Mouse (Mus musculus) thymus, postnatal 0 days (tissue): ENCODE measurements at regions not wholly inside any gene's neighbourhood (a gene's known extent, or its start where the extent isn't known, plus 50 kb on each side); places are given as distances from the start of the nearest gene placed in this dataset.

Experiments used
- DNase-seq: peaks from one replicate; pipeline ENCODE4 v3.0.0-alpha.2; 2015; ENCODE audit warnings: low spot score

DNA sequence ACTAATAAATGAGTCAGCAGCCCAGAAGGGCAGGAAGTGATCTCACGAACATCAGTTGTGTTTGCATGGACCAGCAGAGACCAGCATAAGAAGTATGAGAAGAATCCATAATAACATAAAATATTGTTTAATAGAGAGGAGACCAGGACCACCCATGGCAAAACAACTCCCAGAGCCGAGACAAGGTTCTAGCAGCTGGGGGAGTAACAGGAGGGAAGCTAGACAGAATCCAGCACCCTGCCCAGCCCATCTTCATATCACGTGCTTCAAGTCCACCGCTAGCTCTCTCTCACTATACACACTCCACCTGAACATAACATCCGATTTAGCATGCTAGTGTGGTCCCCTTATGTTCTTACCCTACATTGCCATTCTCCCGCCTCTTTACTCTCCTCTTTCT, 77.1 kb upstream of the Sall1 start:
- no peak for DNase-seq

DNA sequence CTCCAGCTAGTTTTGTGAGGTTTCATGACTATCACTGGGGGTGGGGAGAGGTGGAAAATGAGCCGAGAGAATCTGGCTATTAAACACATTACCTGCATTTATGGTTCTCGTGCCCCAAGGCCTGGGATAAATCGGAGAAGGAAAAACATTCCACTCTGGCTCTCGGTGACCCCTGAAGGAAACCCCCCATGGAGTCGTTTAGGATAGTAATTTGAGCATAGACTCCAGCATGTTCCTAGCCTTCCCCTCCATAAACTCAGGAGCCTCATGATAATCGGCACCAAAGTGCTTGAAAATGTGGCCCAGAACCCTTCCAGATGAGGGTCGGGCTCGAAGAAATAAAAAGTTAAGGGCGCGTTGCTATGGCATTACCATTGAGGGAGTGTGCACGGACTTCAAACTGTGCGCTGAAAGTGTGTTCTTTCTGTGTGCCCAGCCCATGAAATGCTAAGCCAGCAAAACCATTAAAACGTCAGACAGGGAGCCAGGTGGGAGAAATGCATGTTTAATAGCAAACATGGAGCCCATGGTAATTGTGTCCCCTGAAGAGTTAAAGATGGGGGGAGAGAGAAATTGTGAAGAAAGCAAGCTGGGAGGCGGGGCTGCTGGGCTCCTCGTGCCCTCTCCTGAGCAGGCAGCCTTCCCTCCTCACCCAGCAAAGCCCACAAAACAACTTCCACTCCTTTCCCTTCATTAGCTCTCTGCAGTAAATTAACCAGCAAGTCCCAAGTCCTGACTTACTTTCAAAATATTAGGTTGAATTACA, 64.1 kb upstream of the Sall1 start:
- no peak for DNase-seq

DNA sequence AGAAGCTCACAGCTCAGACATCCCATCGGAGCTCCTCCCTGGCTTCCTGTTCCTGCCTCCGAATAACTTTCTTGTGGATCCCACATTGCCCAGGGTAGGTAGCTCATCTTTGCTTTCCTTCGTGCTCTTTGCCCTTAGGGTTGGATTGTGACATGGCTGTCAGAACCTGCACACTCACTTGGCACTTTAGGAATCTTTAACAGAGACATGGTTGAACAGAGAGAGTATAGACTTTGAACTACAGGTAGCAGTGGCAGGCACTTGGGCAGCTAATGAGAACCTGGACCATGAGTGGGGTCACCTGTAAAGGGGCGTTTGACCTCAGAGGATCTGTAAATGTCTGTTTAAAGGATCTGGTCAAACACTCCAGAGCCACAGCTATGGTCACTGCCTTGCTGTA, 62.4 kb upstream of the Sall1 start:
- DNase-seq: no peak

DNA sequence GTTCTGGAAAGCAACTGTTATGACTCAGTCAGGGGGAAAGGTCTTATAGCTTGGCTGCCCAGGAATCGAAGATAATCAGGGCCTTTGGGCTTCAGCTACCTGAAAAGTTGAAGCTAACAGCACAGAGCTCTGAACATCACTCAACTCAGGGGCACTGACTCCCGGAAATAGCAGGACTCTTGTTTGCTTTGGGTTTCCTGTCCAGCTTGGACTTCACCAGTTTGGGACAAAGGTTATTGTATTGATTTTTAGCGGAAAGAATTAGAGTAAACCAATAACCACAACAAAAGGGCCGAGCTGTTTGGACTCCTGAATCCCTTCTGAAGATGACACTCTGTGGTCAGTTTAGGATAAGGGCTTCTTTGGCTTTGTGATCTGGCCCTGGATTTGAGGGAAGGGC, 53.4 kb upstream of the Sall1 start:
- no peak for DNase-seq
